Mouse (Mus musculus): Measurements from ENCODE around the gene Apoh. TPM values are rescaled to one million over a fixed set of nuclear protein-coding genes. Genes with fewer than 3 reads are reported as not detected.

Gene Apoh
- polyA plus RNA-seq, 1 experiment = 0.25 TPM

DNA sequence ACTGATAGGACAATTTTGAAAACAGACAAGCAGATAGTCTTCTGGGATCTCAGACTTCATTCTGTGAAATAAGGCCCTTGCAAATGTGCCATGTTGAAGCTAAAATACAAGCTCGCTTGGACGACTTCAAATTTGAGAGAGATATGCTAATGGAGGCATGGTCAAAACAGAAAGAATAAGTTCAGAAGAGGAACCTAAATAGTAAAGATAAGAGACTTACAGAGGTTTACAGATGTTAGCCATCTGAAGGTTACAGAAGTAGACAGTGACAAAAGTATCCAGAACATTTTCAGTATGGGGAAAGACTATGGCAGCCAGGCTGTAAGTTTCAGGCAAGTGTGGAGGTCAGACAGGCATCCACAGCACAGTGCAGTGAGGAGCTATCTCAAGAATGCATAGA, 21.0 kb upstream of the Apoh start:
- no peak for TF ChIP-seq POLR2A (IDR thresholded peaks at IDR 0.05; ENCODE audit: insufficient read length, low read depth)
- no peak for TF ChIP-seq POLR2AphosphoS2 (IDR thresholded peaks at IDR 0.05; ENCODE audit: insufficient read length, low read depth)
- no peak for TF ChIP-seq SRF (IDR thresholded peaks at IDR 0.05; ENCODE audit: control insufficient read depth, insufficient read length, low read depth)
- no peak for TF ChIP-seq MYOD1 (IDR thresholded peaks at IDR 0.05; ENCODE audit: control insufficient read depth in 1 of 3, insufficient read length in 2 of 3, low read depth in 2 of 3)
- TF ChIP-seq TCF12 (IDR thresholded peaks at IDR 0.05; ENCODE audit: insufficient read depth, poor library complexity, severe bottlenecking) = no peak
- no peak for TF ChIP-seq TCF3 (IDR thresholded peaks at IDR 0.05; ENCODE audit: insufficient read length, low read depth)
- no peak for TF ChIP-seq MYOG (IDR thresholded peaks at IDR 0.05; ENCODE audit: control insufficient read depth in 1 of 3, insufficient read depth in 1 of 3, insufficient read length in 2 of 3, low read depth in 2 of 3)
- no peak for TF ChIP-seq MAX (IDR thresholded peaks at IDR 0.05; ENCODE audit: low read depth)

DNA sequence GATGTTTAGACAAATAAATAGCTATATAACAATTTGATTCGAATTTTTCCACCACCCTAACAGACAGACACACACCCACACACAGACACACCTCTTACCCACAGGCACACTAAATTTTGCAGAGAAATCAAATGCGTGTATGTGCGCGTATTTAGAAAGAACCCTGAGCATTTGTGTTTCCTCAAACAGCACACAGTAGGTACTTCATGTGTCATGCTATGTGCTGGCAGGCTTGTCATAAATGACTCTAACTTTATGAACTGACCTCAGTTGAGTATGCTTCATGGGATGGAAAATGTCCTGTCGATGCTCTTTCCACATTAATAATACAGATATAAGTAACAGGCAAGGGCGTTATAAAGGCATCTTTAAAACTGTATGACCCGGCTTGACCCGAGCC, 17.2 kb upstream of the Apoh start:
- Histone ChIP-seq H3K79me2 (ENCODE audit: control insufficient read depth, insufficient read depth) (peaks cover 52% of the 10 kb centered on the region), H3K4me3 (no peak overlapping the region), H3ac (ENCODE audit: control insufficient read depth, insufficient read length) (no peak overlapping the region), H3K4me2 (ENCODE audit: low read depth) (no peak overlapping the region), H3K36me3 (ENCODE audit: control insufficient read depth, insufficient read depth) (no peaks in the 10 kb centered on the region), H3K27me3 (ENCODE audit: control insufficient read depth, insufficient read depth, insufficient read length) (no peaks in the 10 kb centered on the region)
- TF ChIP-seq POLR2AphosphoS2 (IDR thresholded peaks at IDR 0.05; ENCODE audit: insufficient read length, low read depth) = no peak
- no peak for TF ChIP-seq SRF (IDR thresholded peaks at IDR 0.05; ENCODE audit: control insufficient read depth, insufficient read length, low read depth)
- no peak for TF ChIP-seq POLR2A (IDR thresholded peaks at IDR 0.05; ENCODE audit: insufficient read length, low read depth)
- no peak for TF ChIP-seq REST (IDR thresholded peaks at IDR 0.05; ENCODE audit: insufficient read depth, insufficient read length)
- no peak for TF ChIP-seq TCF3 (IDR thresholded peaks at IDR 0.05; ENCODE audit: insufficient read length, low read depth)
- no peak for TF ChIP-seq MYOG (IDR thresholded peaks at IDR 0.05; ENCODE audit: control insufficient read depth in 1 of 3, insufficient read depth in 1 of 3, insufficient read length in 2 of 3, low read depth in 2 of 3)
- no peak for TF ChIP-seq USF1 (IDR thresholded peaks at IDR 0.05; ENCODE audit: low read depth)

More for the DNA sequence above, 21.0 kb upstream of the Apoh start:
- no peak overlapping the region for H3K4me3 ChIP-seq
- H3ac ChIP-seq (ENCODE audit: control insufficient read depth, insufficient read length) = no peak overlapping the region
- H3K79me2 ChIP-seq (ENCODE audit: control insufficient read depth, insufficient read depth) = peaks cover 80% of the 10 kb centered on the region
- no peaks in the 10 kb centered on the region for H3K27me3 ChIP-seq (ENCODE audit: control insufficient read depth, insufficient read depth, insufficient read length)
- no peaks in the 10 kb centered on the region for H3K36me3 ChIP-seq (ENCODE audit: control insufficient read depth, insufficient read depth)
- no peak overlapping the region for H3K4me2 ChIP-seq (ENCODE audit: low read depth)

DNA sequence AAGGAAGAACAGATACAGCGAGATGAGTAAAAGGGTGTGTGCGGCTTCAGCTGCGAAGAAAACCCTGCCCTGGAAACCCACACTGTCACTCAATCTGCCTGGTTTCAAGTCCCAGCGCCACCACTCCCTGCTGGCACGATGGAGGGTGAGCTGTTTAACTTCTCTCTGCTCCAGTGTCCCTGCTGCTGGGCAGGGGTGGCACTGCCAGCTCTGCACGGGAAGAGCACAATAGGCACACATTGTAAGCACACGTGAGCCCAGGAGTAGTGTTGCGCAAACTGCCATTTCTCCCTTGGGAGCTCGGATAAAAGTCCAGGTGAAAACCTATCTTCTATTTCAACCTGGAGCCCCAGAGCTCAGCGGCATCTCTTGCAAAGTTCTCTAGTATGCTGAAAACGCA, 12.3 kb upstream of the Apoh start:
- Histone ChIP-seq H3ac (ENCODE audit: control insufficient read depth, insufficient read length) (no peak overlapping the region), H3K27me3 (ENCODE audit: control insufficient read depth, insufficient read depth, insufficient read length) (no peaks in the 10 kb centered on the region), H3K36me3 (ENCODE audit: control insufficient read depth, insufficient read depth) (no peaks in the 10 kb centered on the region)

DNA sequence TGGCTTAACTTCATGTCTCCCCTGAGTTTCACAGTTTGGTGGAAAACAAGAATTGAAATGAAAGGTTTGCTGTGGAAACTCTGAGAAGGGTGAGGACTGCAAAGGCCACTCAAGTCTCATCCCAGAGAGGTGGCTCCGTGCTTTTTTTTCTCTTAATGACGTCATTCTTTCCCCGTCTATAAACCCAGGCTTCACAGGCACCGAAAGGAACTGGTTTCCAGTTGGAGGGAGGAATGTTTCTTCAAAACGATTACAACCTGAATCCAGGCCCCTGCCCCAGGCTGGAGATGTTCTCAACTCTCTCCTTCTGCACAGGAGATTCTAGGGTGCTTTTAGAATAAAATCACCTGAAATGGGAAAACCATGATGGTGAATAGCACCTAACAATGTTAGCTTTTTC, 10.1 kb upstream of the Apoh start:
- Histone ChIP-seq H3K36me3 (ENCODE audit: control insufficient read depth, insufficient read depth) (no peaks in the 10 kb centered on the region), H3ac (ENCODE audit: control insufficient read depth, insufficient read length) (no peak overlapping the region), H3K79me2 (ENCODE audit: control insufficient read depth, insufficient read depth) (peaks cover 19% of the 10 kb centered on the region), H3K4me3 (no peak overlapping the region), H3K4me2 (ENCODE audit: low read depth) (no peak overlapping the region), H3K27me3 (ENCODE audit: control insufficient read depth, insufficient read depth, insufficient read length) (no peaks in the 10 kb centered on the region)
- TF ChIP-seq MYOG (IDR thresholded peaks at IDR 0.05; ENCODE audit: control insufficient read depth in 1 of 3, insufficient read depth in 1 of 3, insufficient read length in 2 of 3, low read depth in 2 of 3) (no peak), TCF3 (IDR thresholded peaks at IDR 0.05; ENCODE audit: insufficient read length, low read depth) (no peak), CEBPB (IDR thresholded peaks at IDR 0.05; ENCODE audit: insufficient read depth, poor library complexity, severe bottlenecking) (no peak), REST (IDR thresholded peaks at IDR 0.05; ENCODE audit: insufficient read depth, insufficient read length) (no peak), MYOD1 (IDR thresholded peaks at IDR 0.05; ENCODE audit: control insufficient read depth in 1 of 3, insufficient read length in 2 of 3, low read depth in 2 of 3) (no peak), E2F4 (IDR thresholded peaks at IDR 0.05; ENCODE audit: insufficient read depth) (no peak), USF1 (IDR thresholded peaks at IDR 0.05; ENCODE audit: low read depth) (no peak), SRF (IDR thresholded peaks at IDR 0.05; ENCODE audit: control insufficient read depth, insufficient read length, low read depth) (no peak), POLR2AphosphoS2 (IDR thresholded peaks at IDR 0.05; ENCODE audit: insufficient read length, low read depth) (no peak), TCF12 (IDR thresholded peaks at IDR 0.05; ENCODE audit: insufficient read depth, poor library complexity, severe bottlenecking) (no peak), POLR2A (IDR thresholded peaks at IDR 0.05; ENCODE audit: insufficient read length, low read depth) (no peak), MAX (IDR thresholded peaks at IDR 0.05; ENCODE audit: low read depth) (no peak)

More for the DNA sequence above, 12.3 kb upstream of the Apoh start:
- Histone ChIP-seq H3K4me2 (ENCODE audit: low read depth) (no peak overlapping the region), H3K4me3 (no peak overlapping the region), H3K79me2 (ENCODE audit: control insufficient read depth, insufficient read depth) (peaks cover 18% of the 10 kb centered on the region)
- TF ChIP-seq CEBPB (IDR thresholded peaks at IDR 0.05; ENCODE audit: insufficient read depth, poor library complexity, severe bottlenecking) = 0 out of 2 replicates have a peak, but pooled peaks have one; percentile 13
- TF ChIP-seq POLR2AphosphoS2 (IDR thresholded peaks at IDR 0.05; ENCODE audit: insufficient read length, low read depth) = no peak

DNA sequence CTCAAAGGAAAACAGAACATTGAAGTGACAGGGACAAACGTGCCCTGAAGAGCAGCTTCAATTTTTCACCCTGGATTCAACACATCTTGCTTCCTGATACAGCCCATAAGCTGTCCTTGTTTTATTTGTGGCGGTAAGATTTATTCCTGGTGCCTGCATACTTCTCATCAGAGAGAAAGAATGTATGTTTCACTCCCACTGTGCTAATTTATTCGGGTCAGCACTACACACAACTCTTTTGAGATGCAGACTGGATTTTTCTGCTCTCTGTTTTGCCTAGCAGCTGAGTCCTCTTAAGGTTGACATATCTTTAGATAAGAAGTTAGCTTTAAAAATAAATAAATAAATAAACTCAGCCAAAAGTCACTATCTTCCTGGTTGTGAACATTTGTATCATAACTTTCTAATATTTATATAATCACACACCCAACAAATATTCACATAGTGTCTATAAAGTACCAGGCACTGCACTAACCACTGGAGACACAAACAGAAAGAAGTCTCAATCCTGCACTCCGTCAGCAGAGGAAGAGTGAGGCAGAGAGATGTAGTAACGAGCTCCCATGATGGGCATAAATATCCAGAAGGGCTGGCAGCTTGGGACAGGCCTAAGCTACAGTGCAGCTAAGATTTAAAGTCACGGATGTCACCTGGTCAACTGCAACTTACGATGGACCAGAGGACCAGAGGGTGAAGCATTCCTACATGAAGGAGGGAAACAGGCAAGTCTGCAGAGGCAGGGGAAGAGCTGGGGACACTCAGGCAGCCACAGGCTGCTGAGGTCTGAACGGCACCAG, 9.4 kb upstream of the Apoh start:
- Histone ChIP-seq H3K4me2 (ENCODE audit: low read depth) (no peak overlapping the region), H3ac (ENCODE audit: control insufficient read depth, insufficient read length) (no peak overlapping the region), H3K36me3 (ENCODE audit: control insufficient read depth, insufficient read depth) (no peaks in the 10 kb centered on the region), H3K79me2 (ENCODE audit: control insufficient read depth, insufficient read depth) (peaks cover 19% of the 10 kb centered on the region), H3K4me3 (no peak overlapping the region), H3K27me3 (ENCODE audit: control insufficient read depth, insufficient read depth, insufficient read length) (no peaks in the 10 kb centered on the region)
- no peak for TF ChIP-seq CEBPB (IDR thresholded peaks at IDR 0.05; ENCODE audit: insufficient read depth, poor library complexity, severe bottlenecking)
- no peak for TF ChIP-seq MYOD1 (IDR thresholded peaks at IDR 0.05; ENCODE audit: control insufficient read depth in 1 of 3, insufficient read length in 2 of 3, low read depth in 2 of 3)
- TF ChIP-seq REST (IDR thresholded peaks at IDR 0.05; ENCODE audit: insufficient read depth, insufficient read length) = no peak
- TF ChIP-seq TCF12 (IDR thresholded peaks at IDR 0.05; ENCODE audit: insufficient read depth, poor library complexity, severe bottlenecking) = no peak
- TF ChIP-seq POLR2A (IDR thresholded peaks at IDR 0.05; ENCODE audit: insufficient read length, low read depth) = no peak
- TF ChIP-seq TCF3 (IDR thresholded peaks at IDR 0.05; ENCODE audit: insufficient read length, low read depth) = no peak
- no peak for TF ChIP-seq MAX (IDR thresholded peaks at IDR 0.05; ENCODE audit: low read depth)
- TF ChIP-seq MYOG (IDR thresholded peaks at IDR 0.05; ENCODE audit: control insufficient read depth in 1 of 3, insufficient read depth in 1 of 3, insufficient read length in 2 of 3, low read depth in 2 of 3) = no peak
- TF ChIP-seq POLR2AphosphoS2 (IDR thresholded peaks at IDR 0.05; ENCODE audit: insufficient read length, low read depth) = no peak
- TF ChIP-seq SRF (IDR thresholded peaks at IDR 0.05; ENCODE audit: control insufficient read depth, insufficient read length, low read depth) = no peak
- TF ChIP-seq E2F4 (IDR thresholded peaks at IDR 0.05; ENCODE audit: insufficient read depth) = no peak
- no peak for TF ChIP-seq USF1 (IDR thresholded peaks at IDR 0.05; ENCODE audit: low read depth)
